Mouse (Mus musculus): Measurements from ENCODE around the gene Mapk8ip2.

The Mapk8ip2 gene

GRCm38 (mm10) chr15:89480584-89480983 is 26.9 kb downstream of the Mapk8ip2 start:
- in situ Hi-C loops (cut with MboI, MseI) = no loop called here

GRCm38 (mm10) chr15:89488182-89488581 is 34.5 kb downstream of the Mapk8ip2 start:
- in situ Hi-C loops (cut with MboI, MseI) = no loop called here

GRCm38 (mm10) chr15:89488611-89489117 is 35.0 kb downstream of the Mapk8ip2 start:
- in situ Hi-C loops (cut with MboI, MseI) = no loop called here

GRCm38 (mm10) chr15:89494970-89495369 is 41.3 kb downstream of the Mapk8ip2 start:
- in situ Hi-C loops (cut with MboI, MseI) = no loop called here

GRCm38 (mm10) chr15:89496131-89496530 is 42.4 kb downstream of the Mapk8ip2 start:
- in situ Hi-C loops (cut with MboI, MseI) = no loop called here

- in situ Hi-C loops (cut with MboI, MseI) = no loop called here
Observed at GRCm38 (mm10) chr15:89496841-89497240, 43.1 kb downstream of the Mapk8ip2 start.

GRCm38 (mm10) chr15:89497391-89498048 is 43.8 kb downstream of the Mapk8ip2 start:
- in situ Hi-C loops (cut with MboI, MseI) = no loop called here

GRCm38 (mm10) chr15:89498049-89498960 is 44.6 kb downstream of the Mapk8ip2 start:
- in situ Hi-C loops (cut with MboI, MseI) = no loop called here

GRCm38 (mm10) chr15:89498961-89499688 is 45.4 kb downstream of the Mapk8ip2 start, which contains the start of gene Shank3:
Gene Shank3, plus strand, starts transcription at chr15:89499623.
- in situ Hi-C loops (cut with MboI, MseI) = no loop called here

- in situ Hi-C loops (cut with MboI, MseI) = no loop called here
Observed at GRCm38 (mm10) chr15:89499784-89500220, 46.1 kb downstream of the Mapk8ip2 start.

GRCm38 (mm10) chr15:89500221-89500791 is 46.6 kb downstream of the Mapk8ip2 start:
- in situ Hi-C loops (cut with MboI, MseI) = no loop called here

GRCm38 (mm10) chr15:89501321-89501720 is 47.6 kb downstream of the Mapk8ip2 start:
- in situ Hi-C loops (cut with MboI, MseI) = no loop called here

GRCm38 (mm10) chr15:89504838-89505237 is 51.1 kb downstream of the Mapk8ip2 start:
- in situ Hi-C loops (cut with MboI, MseI) = no loop called here

GRCm38 (mm10) chr15:89507751-89508150 is 54.0 kb downstream of the Mapk8ip2 start:
- in situ Hi-C loops (cut with MboI, MseI) = no loop called here

- in situ Hi-C loops (cut with MboI, MseI) = no loop called here
Observed at GRCm38 (mm10) chr15:89512679-89513078, 59.0 kb downstream of the Mapk8ip2 start.
